Mouse (Mus musculus) adrenal gland, postnatal 36 days (tissue): ENCODE results near the gene Csrnp3. TPM values are rescaled to one million over a fixed set of nuclear protein-coding genes. Genes with fewer than 3 reads are reported as not detected.
A peak's percentile ranks its signal among the peaks of the same experiment; 100 is the strongest.
"Not testable (repeated sequence)": the region's sequence is repeated elsewhere in the genome, so short reads cannot be mapped to it uniquely, and the experiment has no call there.

Source experiments
- DNase-seq, 2 experiments: peaks; one replicate each; pipeline ENCODE4 v3.0.0; 2021; ENCODE audit warnings: mixed read lengths in 1 of 2
- long read RNA-seq, 2 experiments: library from polyadenylated mRNA; stranded (forward); transcript quantifications; one replicate each; pipeline ENCODE4 v2.0.0; 2021; ENCODE audit warnings: borderline sequencing depth in 2 of 2
- total RNA-seq, 2 experiments: library from RNA; stranded (reverse); gene quantifications; 2 replicates each; pipeline ENCODE4 v1.2.3; 2021

Csrnp3 gene
- under 1 TPM; 0.33 to 0.69 TPM for total RNA-seq
- long read RNA-seq, experiment 1, result 0 reads
- long read RNA-seq, experiment 2, result 0 reads

- DNase-seq, result peak; percentile 55 to 58
Measured at GRCm38 (mm10) chr2:65845551-65845950, at the start of gene Csrnp3. Gene Csrnp3, plus strand, starts transcription at chr2:65845767.

- no peak for DNase-seq
Measured at GRCm38 (mm10) chr2:65801054-65801709, 44.4 kb upstream of the Csrnp3 start.

- DNase-seq, result no peak
Measured at GRCm38 (mm10) chr2:65806556-65806955, 39.0 kb upstream of the Csrnp3 start.

- not testable (repeated sequence) for DNase-seq
Measured at GRCm38 (mm10) chr2:65811203-65811602, 34.4 kb upstream of the Csrnp3 start.

- peak in 1 of 2 experiments; percentile 18 for DNase-seq
Measured at GRCm38 (mm10) chr2:65818080-65818796, 27.3 kb upstream of the Csrnp3 start.

GRCm38 (mm10) chr2:65820114-65820769 is 25.3 kb upstream of the Csrnp3 start:
- no peak for DNase-seq

GRCm38 (mm10) chr2:65826314-65826713 is 19.3 kb upstream of the Csrnp3 start:
- DNase-seq, result no peak

GRCm38 (mm10) chr2:65826801-65827200 is 18.8 kb upstream of the Csrnp3 start:
- DNase-seq, result no peak

GRCm38 (mm10) chr2:65828699-65829098 is 16.9 kb upstream of the Csrnp3 start:
- DNase-seq, result no peak

- no peak for DNase-seq
Measured at GRCm38 (mm10) chr2:65832738-65833395, 12.7 kb upstream of the Csrnp3 start.

- DNase-seq, result no peak
Measured at GRCm38 (mm10) chr2:65833421-65833820, 12.1 kb upstream of the Csrnp3 start.

- DNase-seq, result no peak
Measured at GRCm38 (mm10) chr2:65841606-65842005, 4.0 kb upstream of the Csrnp3 start.

GRCm38 (mm10) chr2:65842356-65842755 is 3.2 kb upstream of the Csrnp3 start:
- DNase-seq, result no peak

- DNase-seq, result no peak
Measured at GRCm38 (mm10) chr2:65846000-65846755, 611 bp downstream of the Csrnp3 start.

- no peak for DNase-seq
Measured at GRCm38 (mm10) chr2:65847463-65848110, 2.0 kb downstream of the Csrnp3 start.

- DNase-seq, result no peak
Measured at GRCm38 (mm10) chr2:65848706-65849105, 3.1 kb downstream of the Csrnp3 start.

- DNase-seq, result not testable (repeated sequence)
Measured at GRCm38 (mm10) chr2:65850282-65850681, 4.7 kb downstream of the Csrnp3 start.

GRCm38 (mm10) chr2:65856791-65857190 is 11.2 kb downstream of the Csrnp3 start:
- no peak for DNase-seq

- DNase-seq, result no peak
Measured at GRCm38 (mm10) chr2:65859767-65860727, 14.5 kb downstream of the Csrnp3 start.

- no peak for DNase-seq
Measured at GRCm38 (mm10) chr2:65864778-65865339, 19.3 kb downstream of the Csrnp3 start.
